Mouse (Mus musculus) MEL (cell line): ENCODE results near the gene Gm8237. TPM values are rescaled to one million over a fixed set of nuclear protein-coding genes. Genes with fewer than 3 reads are reported as not detected.
"Not testable (repeated sequence)": the region's sequence is repeated elsewhere in the genome, so short reads cannot be mapped to it uniquely, and the experiment has no call there.

Experiments used
- DNase-seq: peaks from one replicate; pipeline ENCODE4 v3.0.0; 2011; ENCODE audit warnings: low read depth, low spot score
- H3K27ac ChIP-seq: 2 replicates; pipeline ENCODE4 v1.5.1; 2012; ENCODE audit warnings: low read depth, mild to moderate bottlenecking, control low read depth, low read length, moderate library complexity; ENCODE audit not compliant: control insufficient read depth
- H3K27me3 ChIP-seq, 2 experiments: fragments of 150-350 bp in 1 of 2; sonication (generic) in 1 of 2; 2 replicates each; pipeline ENCODE4 v1.6.1; 2012; ENCODE audit warnings: low read length in 2 of 2, mild to moderate bottlenecking in 2 of 2, improper control_type of control experiment in 1 of 2, moderate library complexity in 1 of 2; ENCODE audit not compliant: insufficient read depth in 2 of 2, control insufficient read depth in 1 of 2
- H3K36me3 ChIP-seq, 2 experiments: 2 replicates each; pipeline ENCODE4 v1.6.1; 2012 to 2014; ENCODE audit warnings: low read length in 2 of 2, improper control_type of control experiment in 1 of 2, inconsistent platforms in 1 of 2, mild to moderate bottlenecking in 1 of 2; ENCODE audit not compliant: insufficient read depth in 2 of 2, control insufficient read depth in 1 of 2
- H3K4me1 ChIP-seq, 2 experiments: fragments of 150-350 bp in 1 of 2; sonication (generic) in 1 of 2; 2 replicates each; pipeline ENCODE4 v1.6.1; 2012; ENCODE audit warnings: low read length in 2 of 2, improper control_type of control experiment in 1 of 2, mild to moderate bottlenecking in 1 of 2; ENCODE audit not compliant: insufficient read depth in 2 of 2, control insufficient read depth in 1 of 2
- H3K4me3 ChIP-seq, 2 experiments: fragments of 150-350 bp in 1 of 2; sonication (generic) in 1 of 2; 2 replicates each; pipeline ENCODE4 v1.5.1; 2012; ENCODE audit warnings: low read depth in 2 of 2, low read length in 2 of 2, mild to moderate bottlenecking in 2 of 2, moderate library complexity in 2 of 2, control low read depth in 1 of 2, improper control_type of control experiment in 1 of 2; ENCODE audit not compliant: control insufficient read depth in 1 of 2, insufficient read depth in 1 of 2
- H3K79me2 ChIP-seq: 2 replicates; pipeline ENCODE4 v1.6.1; 2012; ENCODE audit warnings: mild to moderate bottlenecking, low read length, moderate library complexity; ENCODE audit not compliant: control insufficient read depth, poor library complexity, insufficient read depth
- H3K9ac ChIP-seq: 2 replicates; pipeline ENCODE4 v1.6.1; 2012; ENCODE audit warnings: low read depth, mild to moderate bottlenecking, control low read depth, low read length, moderate library complexity; ENCODE audit not compliant: control insufficient read depth, poor library complexity, severe bottlenecking
- H3K9me3 ChIP-seq: fragments of 150-350 bp; sonication (generic); replicated peaks from 2 replicates; pipeline ENCODE4 v1.6.1; 2012; ENCODE audit warnings: mild to moderate bottlenecking, low read length, improper control_type of control experiment, moderate library complexity; ENCODE audit not compliant: insufficient read depth
- polyA plus RNA-seq, 2 experiments: library from polyadenylated mRNA; stranded (reverse) in 1 of 2; unstranded in 1 of 2; fragments of >175 nt in 1 of 2; fragments of >200 nt in 1 of 2; gene quantifications; 2 replicates each; pipeline versions ENCODE4 v1.2.1 to v1.2.4; 2012; ENCODE audit warnings: low replicate concordance in 2 of 2, low read depth in 1 of 2; ENCODE audit not compliant: insufficient read length in 2 of 2, insufficient read depth in 1 of 2, missing spikeins in 1 of 2
- total RNA-seq: library from RNA; depleted of rRNA; stranded (reverse); fragments of 300-350 nt; gene quantifications from 2 replicates; pipeline ENCODE4 v1.2.3, GENCODE M21; 2012; rRNA removed

Gm8237 gene
- total RNA-seq, result not detected in 2 replicates
- not detected for polyA plus RNA-seq

DNA sequence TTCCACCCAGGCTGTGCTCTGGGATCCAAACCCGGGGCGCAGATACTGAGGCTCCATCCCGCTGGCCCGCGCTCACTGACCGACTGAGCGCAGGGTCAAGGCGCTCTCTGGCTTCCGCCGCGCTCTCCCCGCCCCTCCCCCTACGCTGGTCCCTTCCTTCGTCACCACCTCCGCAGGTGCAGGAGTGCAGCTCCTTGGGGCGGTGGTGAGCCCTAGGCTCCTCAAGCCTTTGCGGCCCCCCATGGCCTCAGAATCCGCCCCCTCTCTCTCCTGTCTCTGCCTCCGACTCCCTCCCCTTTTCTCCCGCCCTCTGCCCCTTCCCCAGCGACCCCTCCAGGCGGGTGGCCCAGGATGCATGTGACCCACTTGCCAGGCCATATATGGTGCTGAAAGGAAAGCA lies at the start of gene Gm8237:
Gm8237 (minus strand) TSS at position 142 of the 400 bp plus-strand sequence.
- H3K27ac ChIP-seq, H3K4me1 ChIP-seq, H3K79me2 ChIP-seq, DNase-seq, H3K9ac ChIP-seq, H3K9me3 ChIP-seq, H3K36me3 ChIP-seq, H3K4me3 ChIP-seq, H3K27me3 ChIP-seq: not testable (repeated sequence)

GRCm38 (mm10) chr14:5923276-5923675 lies 43.1 kb upstream of the Gm8237 start:
- not testable (repeated sequence) for H3K4me1 ChIP-seq, H3K36me3 ChIP-seq, H3K4me3 ChIP-seq, H3K27ac ChIP-seq, H3K9ac ChIP-seq, H3K27me3 ChIP-seq, DNase-seq, H3K79me2 ChIP-seq, H3K9me3 ChIP-seq

DNA sequence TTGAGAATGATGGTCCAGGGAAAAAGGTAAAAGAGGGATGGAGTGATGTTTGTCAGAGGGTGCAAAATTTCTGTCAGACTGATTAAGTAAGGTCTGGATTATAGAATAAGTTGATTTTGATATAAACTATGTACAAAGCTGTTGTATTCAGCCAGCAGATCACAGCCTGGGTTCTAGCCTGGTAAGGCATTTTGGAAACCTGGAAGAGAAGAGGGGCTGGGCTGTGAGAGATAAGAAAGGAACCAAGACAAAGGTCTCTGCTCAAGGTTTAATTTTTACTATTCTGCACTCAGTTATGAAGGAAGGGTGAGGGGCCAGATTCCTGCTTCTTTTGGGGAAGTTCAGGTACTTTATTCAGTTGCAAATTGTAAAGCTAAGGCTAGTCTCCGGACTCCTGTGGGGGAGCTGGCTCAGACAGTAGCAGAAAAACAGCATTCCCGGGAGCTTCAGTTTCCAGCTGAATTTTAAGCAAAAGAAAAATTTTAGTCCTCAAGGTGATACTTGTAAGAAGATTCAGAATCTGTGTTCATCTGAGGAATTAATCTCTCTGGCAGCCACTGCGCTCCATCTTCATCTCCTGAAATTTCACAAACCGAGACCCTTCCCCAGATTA lies 38.3 kb upstream of the Gm8237 start:
- not testable (repeated sequence) for H3K27ac ChIP-seq, H3K79me2 ChIP-seq, DNase-seq, H3K4me1 ChIP-seq, H3K4me3 ChIP-seq, H3K9ac ChIP-seq, H3K36me3 ChIP-seq, H3K27me3 ChIP-seq, H3K9me3 ChIP-seq

DNA sequence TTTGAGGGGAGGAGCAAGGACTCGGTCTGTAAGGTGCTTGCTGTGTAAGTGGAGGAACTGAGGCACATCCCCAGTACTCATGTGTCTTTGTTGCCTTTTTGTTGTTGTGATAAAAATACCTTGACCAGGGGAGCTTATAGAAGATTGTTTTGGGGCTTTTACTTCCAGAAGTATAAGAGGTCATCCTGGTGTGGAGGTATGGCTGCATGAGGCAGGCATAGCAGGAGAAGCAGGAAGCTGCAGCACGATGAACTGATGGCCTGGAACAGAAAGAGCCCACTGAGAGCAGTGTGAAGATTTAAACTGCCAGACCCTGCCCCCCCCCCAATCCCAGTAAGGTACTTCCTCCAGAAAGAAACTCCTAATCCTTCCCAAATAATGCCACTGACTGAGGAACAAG lies 33.5 kb upstream of the Gm8237 start:
- not testable (repeated sequence) for H3K36me3 ChIP-seq, H3K4me3 ChIP-seq, H3K27me3 ChIP-seq, H3K79me2 ChIP-seq, H3K9ac ChIP-seq, DNase-seq, H3K27ac ChIP-seq, H3K4me1 ChIP-seq, H3K9me3 ChIP-seq

DNA sequence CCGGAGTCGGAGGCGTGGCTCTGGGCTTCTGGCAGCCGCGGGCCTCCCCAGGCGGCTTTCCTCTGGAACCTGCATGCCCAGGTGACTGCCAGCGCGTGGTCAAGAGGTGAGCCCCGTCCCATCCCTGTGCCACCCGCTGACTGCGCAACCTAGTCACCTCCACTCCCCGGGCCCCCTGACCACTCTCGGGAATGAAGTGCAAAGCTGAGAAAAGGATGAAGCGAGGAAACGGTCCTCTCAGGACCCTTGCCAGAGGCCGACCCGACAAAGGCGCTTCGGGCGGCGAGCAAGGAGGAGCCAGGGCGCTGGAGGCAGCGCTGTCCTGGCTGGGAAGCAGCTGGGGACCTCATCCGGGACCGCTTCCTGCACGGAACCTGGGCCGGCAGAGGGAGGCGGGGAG lies 391 bp downstream of the Gm8237 start:
- H3K27ac ChIP-seq, H3K36me3 ChIP-seq, H3K4me3 ChIP-seq, H3K9me3 ChIP-seq, H3K27me3 ChIP-seq, H3K79me2 ChIP-seq, DNase-seq, H3K9ac ChIP-seq, H3K4me1 ChIP-seq: not testable (repeated sequence)

DNA sequence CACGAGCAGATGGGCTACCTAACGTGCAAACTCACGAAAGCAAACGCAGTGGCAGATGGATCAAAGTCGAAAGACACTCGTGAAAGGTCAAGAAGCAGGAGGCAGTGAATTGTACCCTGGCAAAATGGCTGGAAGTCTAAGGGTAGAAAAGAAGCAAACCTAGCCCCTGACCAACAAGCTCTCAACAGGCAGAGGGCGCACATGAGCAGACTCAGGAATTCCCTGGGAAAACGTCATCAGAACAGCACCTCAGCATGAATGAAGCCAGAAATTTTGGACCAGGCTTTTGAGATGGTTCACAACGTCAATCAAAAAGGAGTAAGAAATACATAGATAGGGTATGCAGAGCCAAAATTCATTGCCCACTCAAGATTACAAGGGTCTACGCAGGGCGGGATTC lies 1.0 kb downstream of the Gm8237 start:
- H3K4me3 ChIP-seq, DNase-seq: not testable (repeated sequence)

DNA sequence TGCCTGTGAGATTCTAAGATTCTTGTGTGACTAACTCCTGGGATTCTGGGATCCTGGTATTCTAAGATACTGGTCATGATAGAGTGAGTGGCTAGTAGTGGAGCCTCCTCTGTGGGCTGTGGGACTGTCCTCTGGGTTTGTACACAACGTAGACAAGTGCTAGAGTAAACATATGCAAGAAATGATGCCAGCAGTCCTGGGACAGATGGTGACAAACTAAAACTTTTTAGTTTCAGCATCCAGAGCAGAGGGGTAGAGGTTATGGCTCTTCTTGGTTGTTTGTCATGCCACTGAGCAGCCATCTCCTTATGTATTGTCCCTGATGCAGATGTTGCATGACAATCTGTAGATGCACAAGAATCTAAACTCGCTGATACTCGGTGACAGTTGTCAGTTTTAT lies 24.3 kb downstream of the Gm8237 start:
- H3K79me2 ChIP-seq, H3K4me1 ChIP-seq, H3K36me3 ChIP-seq, DNase-seq, H3K9ac ChIP-seq, H3K27me3 ChIP-seq, H3K4me3 ChIP-seq, H3K9me3 ChIP-seq, H3K27ac ChIP-seq: not testable (repeated sequence)

More for the DNA sequence above, 1.0 kb downstream of the Gm8237 start:
- not testable (repeated sequence) for H3K27ac ChIP-seq, H3K36me3 ChIP-seq, H3K9ac ChIP-seq, H3K79me2 ChIP-seq, H3K9me3 ChIP-seq, H3K27me3 ChIP-seq, H3K4me1 ChIP-seq
